Mouse (Mus musculus) ES-E14 (cell line): ENCODE measurements around the gene Glipr1l3.
"Not testable (repeated sequence)": the region's sequence is repeated elsewhere in the genome, so short reads cannot be mapped to it uniquely, and the experiment has no call there.

ENCODE experiments used
- MAFK ChIP-seq: IDR thresholded peaks from 2 replicates; pipeline ENCODE4 v1.6.1; 2014; ENCODE audit warnings: mild to moderate bottlenecking, low read depth, low read length, inconsistent platforms; ENCODE audit not compliant: insufficient read depth
- ZNF384 ChIP-seq: IDR thresholded peaks from 2 replicates; pipeline ENCODE4 v1.6.1; 2012; ENCODE audit warnings: low read depth, low read length, inconsistent platforms

DNA sequence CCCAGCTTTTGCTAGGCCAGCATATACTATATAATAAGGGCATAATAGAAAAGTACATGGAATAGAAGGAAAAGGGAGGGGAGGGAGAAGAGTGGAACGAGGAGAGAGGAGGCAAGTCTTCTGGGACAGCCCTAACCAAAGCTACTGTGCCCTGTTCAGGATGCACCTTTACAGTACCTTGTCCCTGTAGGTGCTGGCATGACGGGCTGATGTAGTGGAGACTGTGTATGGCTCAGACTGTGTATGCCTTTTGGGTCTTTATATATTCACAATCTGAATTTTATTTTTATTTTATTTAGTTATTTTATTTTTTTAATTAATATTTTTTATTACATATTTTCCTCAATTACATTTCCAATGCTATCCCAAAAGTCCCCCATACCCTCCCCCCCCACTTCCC lies 33.8 kb upstream of the Glipr1l3 start:
- TF ChIP-seq MAFK, ZNF384: not testable (repeated sequence)
